Mouse (Mus musculus): ENCODE data around the gene S100pbp. TPM values are rescaled to one million over a fixed set of nuclear protein-coding genes. Genes with fewer than 3 reads are reported as not detected.

S100pbp gene
- total RNA-seq, 2 experiments from 2014 or later, result 32.5 to 35.2 TPM

DNA sequence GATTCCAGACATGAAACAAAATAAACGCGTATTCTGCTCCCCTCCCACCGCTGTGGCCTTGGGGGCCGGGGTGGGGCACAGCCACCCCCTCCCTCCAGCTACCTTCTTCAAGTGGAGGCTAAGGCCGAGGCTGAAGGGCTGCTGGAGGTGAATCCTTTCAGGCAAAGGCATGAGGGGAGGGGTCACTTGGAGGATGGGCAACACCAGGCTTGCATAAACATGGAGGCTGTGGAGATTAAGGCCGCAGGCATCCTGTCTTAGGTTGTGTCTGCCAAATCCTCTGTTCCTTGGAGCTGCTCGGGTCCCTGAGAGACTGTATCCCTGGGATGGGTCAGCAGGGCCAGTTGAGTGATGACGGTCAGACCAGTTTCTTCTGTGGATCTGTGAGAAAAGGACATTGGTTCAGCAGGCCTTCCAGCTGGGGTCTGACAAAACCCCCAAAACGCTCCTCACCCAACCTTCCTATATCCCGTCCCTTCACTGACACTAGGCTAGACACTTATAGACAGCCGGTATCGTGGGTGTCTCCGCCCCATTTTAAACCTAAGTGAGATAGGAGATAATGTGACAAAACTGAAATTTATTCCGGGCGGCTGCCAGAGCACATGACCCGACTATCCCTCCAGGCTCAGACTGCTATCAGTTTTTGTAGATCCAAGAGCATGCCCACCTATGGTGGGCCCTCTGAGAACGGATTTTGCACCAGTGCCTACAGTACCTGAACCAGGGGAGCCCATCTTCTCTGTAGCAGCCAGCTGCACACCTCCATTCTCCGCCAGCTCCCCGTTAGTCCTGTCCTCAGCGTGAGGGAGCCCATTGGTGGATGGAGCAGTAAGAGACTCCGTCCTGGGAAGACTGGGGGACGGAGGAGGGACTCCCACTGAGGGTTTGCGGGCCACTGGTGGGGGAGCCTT lies 31.8 kb upstream of the S100pbp start:
- no peak for DNase-seq (ENCODE audit: extremely low spot score in 1 of 2, low spot score in 1 of 2)

DNA sequence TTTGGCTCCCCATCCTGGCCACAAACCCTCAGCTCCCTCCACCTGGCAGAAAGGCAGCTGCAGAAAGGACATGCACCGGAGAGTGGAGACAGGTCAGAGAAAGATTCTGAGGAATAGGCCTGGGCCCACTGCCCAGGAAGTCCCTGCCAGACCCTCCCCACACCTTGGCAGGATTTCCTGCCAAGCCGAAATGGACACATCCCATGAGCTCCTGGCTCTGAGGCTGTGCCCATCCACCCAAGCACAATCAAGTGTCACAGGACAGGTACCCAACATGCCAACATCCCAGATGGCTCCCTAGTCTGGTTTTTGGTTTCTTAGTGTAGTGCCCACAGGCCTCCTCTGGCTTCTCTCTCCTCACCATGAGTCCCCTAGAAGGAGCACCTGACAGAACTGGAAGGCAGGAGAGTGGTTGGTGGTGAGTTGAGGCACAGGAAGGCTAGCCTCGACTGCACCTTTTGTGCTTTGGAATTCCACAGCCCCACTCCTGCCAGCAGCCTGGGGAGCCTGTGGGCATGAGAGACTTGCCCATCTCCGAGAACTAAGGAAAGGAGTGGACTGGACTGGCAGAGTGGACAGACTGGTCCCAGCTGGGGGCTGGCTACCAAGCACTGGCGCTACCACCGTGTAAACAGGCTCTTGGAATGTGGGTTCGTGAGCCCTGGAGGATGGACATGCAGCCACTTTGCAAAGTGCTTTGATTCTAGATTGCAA lies 31.0 kb upstream of the S100pbp start:
- no peak for DNase-seq (ENCODE audit: extremely low spot score in 1 of 2, low spot score in 1 of 2)

DNA sequence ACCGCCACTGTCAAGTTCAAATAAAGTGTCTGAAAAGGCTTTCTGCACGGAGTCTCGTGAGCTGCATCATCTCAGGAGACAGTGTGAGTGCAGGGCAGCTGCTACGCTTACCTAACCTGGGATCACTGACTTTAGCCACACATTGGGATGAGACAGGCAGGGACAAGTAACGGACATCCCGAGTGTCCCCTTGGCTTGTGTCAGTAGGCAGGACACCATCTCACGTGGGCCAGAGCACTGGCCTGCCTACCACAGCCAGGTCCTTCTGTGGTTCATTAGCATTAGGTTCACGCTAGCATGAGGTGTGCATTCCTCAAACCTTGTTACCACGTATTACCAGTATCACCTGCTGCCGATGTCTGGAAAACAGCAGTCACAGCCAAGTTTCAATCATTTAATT lies 29.7 kb upstream of the S100pbp start:
- DNase-seq (ENCODE audit: extremely low spot score in 1 of 2, low spot score in 1 of 2), result no peak

DNA sequence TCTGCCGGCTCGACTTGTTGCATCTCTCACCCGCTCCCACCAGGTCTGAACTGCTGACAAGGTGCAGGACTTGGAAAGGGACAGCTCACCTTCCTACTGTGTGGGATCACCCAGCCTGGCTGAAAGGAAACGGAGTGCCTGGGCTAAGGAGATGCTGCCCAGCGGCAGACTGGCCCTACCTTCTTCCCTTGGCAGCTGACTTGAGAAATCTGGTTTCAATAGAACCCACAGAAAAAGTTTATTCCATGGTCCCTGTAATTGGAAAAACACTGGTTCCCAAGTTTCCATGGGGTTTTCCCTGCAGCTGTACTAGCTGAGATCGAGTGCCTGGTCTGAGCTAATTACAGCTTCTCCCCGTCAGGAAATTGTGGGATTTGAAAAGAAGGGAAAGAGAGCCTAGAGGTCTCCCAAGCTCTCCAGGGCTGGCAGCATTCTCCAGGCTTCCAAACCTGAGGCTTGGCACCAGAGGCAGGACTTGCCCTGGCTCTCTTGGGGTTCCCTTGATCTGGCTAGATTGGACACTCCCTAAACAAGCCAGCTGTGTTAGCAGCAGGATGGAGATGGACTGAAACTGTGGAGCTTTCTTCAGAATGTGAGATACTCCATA lies 29.1 kb upstream of the S100pbp start:
- no peak for DNase-seq (ENCODE audit: extremely low spot score in 1 of 2, low spot score in 1 of 2)

DNA sequence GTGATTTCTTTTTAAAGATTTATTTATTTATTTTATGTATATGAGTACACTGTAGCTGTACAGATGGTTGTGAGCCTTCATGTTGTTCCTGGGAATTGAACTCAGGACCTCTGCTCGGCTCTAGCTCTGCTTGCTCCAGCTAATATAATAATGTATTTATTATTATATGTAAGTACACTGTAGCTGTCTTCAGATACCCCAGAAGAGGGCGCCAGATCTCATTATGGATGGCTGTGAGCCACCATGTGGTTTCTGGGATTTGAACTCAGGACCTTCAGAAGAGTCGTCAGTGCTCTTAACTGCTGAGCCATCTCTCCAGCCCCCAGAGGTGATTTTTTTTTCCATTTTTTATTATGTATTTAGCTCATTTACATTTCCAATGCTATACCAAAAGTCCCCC lies 23.0 kb upstream of the S100pbp start:
- peak in 1 of 2 experiments; percentile 28 for DNase-seq (ENCODE audit: extremely low spot score in 1 of 2, low spot score in 1 of 2)

DNA sequence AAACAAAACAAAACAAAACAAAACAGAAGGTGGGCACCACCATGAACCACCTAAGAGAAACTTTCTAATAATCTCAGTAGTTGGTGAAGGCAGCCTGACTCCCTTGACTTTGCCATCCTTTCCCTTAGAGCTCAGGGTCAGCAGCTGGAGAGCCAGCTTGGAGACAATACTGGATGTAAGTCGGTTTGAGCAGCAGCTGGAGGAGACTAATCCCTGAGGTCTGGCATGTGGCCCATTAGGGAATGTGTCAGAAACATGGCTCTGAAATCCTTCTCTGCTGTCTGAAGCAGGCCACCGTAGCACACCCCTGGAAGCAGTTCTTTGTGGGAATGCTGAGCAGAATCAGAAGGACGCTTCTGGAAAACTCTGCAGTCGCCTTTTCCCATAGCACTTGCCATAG lies 21.9 kb upstream of the S100pbp start:
- DNase-seq (ENCODE audit: extremely low spot score in 1 of 2, low spot score in 1 of 2), result no peak

DNA sequence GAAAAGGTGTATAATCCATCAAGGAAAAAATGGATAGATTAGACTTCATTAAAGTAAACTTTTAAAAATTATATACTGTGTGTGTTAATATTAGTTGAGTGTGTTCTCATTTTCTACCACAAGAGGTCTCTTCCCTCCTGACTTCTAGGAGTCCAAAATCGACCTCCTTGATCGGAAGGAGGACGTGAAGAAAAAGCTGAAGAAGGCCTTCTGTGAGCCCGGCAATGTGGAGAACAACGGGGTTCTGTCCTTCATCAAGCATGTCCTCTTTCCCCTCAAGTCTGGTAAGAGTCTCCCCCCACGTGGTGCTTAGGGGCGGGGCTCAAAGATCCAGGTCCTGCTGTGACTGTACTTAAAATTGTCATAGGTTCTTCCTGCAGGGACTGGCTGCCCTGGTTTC lies 20.0 kb upstream of the S100pbp start:
- DNase-seq (ENCODE audit: extremely low spot score in 1 of 2, low spot score in 1 of 2), result no peak

DNA sequence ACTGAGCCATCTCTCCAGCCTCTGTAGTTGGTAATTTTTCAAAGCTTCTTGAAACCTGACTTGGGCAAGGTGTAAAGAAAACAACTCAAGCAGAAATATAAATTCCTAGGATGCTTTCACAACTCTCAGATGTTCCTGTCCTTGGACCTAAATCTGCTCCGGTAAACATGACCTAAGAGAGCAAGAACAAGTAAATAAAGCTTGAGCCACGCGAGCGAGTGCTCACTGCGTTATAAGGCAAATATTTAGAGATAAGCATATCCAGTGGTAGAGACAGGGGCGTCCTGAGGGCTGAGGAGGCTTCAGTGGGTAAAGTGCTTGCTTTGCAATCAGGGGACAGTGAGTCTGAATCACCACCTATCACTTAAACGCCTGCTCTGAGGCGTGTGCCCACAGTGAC lies 17.3 kb upstream of the S100pbp start:
- DNase-seq (ENCODE audit: extremely low spot score in 1 of 2, low spot score in 1 of 2), result no peak

DNA sequence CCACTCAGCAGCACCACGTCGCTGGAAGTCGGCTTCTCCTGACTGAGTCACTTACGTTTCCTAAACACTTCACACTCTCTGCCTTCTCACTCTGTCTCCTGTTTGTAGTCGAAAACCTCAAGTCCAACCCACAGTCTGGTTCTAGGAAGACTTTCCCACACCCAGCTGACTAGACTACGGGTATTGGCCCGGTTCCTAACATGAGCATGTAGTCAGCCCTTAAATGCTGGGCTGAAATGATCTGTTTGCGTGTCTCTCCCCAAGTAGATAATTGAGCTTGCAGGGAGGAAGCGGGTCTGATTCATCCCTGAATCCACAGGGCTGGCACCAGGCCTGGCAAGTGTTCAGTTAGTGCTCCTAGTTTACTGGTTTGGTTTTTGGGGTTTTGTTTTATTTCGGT lies 15.1 kb upstream of the S100pbp start:
- no peak for DNase-seq (ENCODE audit: extremely low spot score in 1 of 2, low spot score in 1 of 2)

DNA sequence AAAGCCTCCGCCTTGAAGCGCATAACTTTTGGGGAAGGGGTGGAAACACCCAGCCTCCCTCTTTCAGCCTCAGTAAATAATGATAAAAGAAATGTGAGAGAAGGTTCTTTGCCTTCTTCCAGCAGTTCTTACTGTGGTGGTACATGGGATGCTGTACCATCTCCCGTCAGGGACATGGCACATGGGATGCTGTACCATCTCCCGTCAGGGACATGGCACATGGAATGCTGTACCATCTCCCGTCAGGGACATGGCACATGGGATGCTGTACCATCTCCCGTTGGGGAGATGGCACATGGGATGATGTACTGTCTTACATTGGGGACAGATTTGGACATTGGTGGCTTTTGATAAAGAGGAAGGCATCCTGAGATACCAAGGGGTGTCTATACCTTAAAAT lies 8.0 kb upstream of the S100pbp start:
- DNase-seq (ENCODE audit: extremely low spot score in 1 of 2, low spot score in 1 of 2), result no peak

DNA sequence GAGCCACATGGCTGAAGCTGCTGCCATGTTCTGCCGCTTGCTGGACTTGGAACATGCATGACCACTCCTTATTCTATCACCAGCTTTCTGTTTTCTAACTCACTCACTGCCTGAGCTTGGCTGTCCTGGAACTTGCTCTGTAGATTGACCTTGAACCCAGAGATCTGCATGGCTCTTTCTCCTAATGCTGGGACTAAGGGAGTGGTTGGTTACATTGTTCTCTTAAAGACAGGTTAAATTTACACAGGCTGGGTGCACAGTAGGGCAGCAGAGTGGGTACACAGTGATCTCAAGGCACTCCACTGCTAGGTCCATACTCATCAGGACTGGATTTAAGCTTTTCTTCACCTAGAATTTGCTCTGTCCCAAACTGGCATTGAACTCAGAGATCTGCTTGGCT lies 4.8 kb upstream of the S100pbp start:
- no peak for DNase-seq (ENCODE audit: extremely low spot score in 1 of 2, low spot score in 1 of 2)

DNA sequence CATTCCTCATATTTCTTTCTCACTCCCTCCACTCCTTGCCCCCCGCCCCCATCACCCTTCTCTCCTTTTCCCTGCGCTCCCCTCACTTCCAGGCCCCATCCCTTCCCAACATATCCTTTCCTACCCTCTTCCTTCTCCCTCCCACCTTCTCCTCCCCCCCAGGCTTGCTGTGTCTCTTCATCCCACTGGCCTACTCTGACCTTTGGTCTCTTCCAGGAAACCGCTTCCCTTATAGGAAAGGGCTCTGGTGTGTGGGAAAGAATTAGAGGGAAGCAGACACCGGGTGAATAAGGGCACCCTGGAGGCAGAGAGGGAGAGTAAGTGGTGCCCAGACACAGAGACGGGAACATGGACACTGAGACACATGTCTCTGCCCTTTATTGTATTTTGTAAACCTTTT lies 2.2 kb upstream of the S100pbp start:
- no peak for DNase-seq (ENCODE audit: extremely low spot score in 1 of 2, low spot score in 1 of 2)

DNA sequence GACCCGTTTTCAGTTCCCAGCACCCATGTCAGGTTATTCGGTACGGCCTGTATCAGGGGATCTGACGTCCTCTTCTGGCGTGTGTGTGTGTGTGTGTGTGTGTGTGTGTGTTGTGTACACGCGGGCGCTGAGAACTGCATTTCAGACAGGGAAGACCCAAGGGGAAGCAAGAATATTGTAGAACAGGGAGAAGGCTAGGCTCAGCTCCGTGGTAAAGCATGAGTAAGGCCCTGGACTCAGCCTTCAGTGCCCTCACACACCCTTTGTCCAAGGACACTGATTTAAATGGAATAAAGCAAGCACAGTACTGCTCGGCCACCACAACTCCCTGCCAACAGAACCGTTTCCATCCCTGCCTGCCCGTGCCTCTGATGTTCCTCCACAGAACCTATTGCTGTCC lies 1.0 kb upstream of the S100pbp start:
- DNase-seq (ENCODE audit: extremely low spot score in 1 of 2, low spot score in 1 of 2), result peak in 1 of 2 experiments; percentile 11

DNA sequence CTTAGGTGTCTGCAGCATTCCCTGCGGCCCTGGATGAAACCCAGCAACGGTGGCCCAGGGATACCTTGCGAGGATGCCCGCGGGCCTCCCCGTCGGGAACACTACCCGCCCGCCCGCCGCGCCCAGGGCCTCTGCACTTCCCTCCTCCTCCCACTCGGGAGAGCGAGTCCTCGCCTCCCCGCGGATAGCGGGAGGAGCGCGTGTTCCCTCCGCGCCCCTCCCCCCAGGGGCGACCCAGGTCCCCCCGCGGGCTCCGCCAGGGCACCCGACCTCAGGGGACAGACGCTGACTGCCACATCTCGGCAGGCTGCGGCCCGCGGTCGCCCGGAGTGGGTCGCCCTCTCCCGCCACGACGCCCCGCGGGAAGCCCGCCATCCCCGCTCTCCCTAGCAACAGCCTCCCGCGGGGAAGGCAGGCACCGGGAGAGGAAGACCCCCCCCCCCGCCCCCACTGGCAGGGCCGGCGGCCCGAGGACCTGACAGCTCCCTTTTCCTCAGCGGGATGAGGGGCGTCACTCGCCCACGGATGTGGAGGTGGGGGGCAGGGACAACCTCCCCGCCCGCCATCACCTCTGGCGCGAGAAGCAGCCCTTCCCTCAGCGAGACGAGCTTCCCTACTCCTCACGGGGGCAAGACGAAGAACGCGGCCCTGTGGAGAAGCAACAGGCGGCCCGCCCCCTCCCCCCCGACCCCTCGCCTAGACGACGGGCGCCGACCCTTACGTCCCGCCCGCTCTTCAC lies 555 bp downstream of the S100pbp start:
- DNase-seq (ENCODE audit: extremely low spot score in 1 of 2, low spot score in 1 of 2), result peak; percentile 48 to 60

DNA sequence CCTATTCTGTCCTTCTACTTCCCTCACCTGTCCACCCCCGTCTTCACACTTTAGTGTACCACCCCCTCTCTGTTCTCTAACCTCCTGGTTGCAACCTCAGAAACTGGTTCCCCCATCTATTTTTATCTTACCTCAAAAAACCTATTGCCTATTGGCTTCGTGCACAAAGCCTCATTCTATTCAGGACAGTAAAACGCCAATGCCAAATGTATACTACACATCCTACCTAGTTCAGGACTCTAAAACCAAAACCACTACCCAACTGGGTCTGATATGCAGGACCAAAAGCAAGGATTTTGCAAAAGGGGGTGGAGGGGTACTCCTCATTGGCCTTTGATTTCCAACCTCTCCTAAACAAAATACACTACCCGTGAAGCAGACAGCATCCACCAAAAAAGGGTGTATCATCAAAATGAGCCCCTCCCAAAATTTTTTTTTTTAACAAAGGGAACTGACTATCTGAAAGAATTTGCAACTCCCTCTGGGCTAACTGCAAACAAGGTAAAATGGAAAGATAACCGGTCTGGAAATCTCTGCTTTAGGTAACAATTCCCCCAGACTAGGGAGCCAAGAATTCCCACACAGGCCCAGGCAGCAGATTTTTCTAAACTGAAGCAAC lies 1.4 kb downstream of the S100pbp start:
- DNase-seq (ENCODE audit: extremely low spot score in 1 of 2, low spot score in 1 of 2), result no peak

DNA sequence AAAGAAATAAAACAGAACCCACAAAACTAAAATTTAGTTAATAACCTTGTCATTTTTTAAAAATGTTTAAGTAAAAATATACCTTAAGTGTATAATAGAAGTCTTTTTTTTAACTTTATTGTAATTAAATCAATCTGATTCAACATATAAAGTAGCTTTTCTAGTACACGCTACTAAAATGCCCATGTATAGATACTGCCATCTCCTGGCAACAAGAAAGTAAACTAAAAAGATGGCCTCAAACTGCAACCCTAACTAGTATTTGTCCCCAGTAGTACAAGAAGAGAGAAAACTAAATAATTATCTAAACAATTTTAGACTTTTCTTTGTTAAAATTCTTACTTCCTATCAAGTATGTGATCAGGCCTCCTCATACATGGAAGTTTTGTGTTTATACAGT lies 10.0 kb downstream of the S100pbp start:
- no peak for DNase-seq (ENCODE audit: extremely low spot score in 1 of 2, low spot score in 1 of 2)

DNA sequence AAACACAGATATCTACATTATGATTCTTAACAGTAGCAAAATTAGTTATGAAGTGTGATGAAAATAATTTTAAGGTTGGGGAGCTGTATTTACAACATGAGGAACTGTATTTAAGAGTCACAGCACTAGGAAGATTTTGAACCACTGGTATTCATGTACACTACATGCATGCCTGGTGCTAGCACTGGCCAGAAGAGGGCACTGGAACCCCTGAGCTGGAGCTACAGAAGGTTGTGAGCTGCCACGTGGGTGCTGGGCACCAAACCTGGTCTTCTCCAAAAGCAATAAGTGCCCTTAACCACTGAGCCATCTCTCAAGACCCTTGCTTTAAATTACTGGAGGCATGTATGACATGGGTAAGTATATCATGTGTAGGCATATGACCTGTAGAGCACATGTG lies 17.0 kb downstream of the S100pbp start:
- DNase-seq (ENCODE audit: extremely low spot score in 1 of 2, low spot score in 1 of 2), result no peak

DNA sequence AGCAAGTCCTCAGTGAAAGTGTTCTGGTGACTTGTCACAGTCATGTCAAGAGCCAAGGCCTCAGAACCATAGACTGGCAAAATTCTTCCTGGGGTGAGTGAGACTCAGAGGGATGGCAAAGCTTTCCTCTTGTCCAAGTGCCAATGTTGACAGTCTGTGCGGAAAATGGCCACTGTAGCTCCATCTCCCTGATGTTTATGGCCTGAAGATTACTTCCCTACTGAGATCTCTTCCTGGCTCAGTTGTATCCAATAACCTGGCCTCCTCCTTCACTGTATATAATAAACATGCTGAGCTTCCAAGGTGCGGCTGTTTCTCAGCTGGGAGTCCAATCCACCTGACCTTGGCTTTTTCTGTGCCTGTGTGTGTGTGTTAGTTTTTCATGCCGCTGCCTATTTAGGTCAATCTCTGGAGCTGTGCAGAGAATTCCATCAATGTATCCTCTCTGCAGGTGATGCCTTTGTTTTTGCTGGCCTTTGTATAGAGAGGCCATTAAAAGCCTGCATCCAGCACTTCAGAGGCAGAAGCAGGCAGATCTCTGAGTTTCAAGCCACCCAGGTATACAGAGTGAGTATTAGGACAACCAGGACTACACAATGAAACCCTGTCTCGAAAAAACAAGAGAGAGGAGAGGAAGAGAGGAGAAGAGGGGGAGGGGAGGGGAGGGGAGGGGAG lies 27.8 kb downstream of the S100pbp start:
- DNase-seq (ENCODE audit: extremely low spot score in 1 of 2, low spot score in 1 of 2), result no peak

DNA sequence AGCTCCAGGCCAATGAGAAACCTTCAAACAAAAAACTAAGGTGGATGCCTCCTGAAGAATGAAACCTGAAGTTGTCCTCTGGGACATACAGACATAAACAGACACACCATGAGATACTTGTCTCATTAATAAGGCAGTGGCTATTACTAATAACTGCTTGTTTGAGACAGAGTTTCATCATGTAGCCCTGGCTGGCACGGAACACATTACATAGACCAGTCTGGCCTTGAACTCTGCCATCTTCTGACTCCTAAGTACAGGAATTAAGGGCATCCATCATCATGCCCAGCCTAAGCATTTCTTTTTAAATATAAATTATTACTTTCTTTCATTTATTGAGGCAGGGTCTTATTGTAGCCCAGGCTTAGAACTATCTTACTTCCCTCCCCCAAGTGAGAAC lies 28.5 kb downstream of the S100pbp start:
- DNase-seq (ENCODE audit: extremely low spot score in 1 of 2, low spot score in 1 of 2), result no peak

DNA sequence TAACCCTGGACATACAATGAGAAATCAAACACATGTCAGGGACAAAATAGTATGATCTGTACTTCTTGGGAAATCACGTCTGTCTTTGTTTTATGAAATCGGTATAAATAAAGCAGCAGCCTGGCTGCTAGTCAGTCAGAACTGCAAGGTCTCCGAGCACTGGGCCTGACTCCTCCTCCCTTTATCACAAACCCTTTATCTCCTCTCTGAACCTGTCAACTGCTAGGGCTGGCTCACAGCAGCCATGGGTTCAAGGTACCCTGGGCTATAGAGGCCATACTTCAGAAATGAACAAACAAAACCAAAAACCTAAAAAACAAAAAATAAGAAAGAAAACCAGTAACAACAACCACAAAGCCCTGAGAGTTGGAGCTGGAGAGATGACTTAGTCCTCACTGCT lies 31.0 kb downstream of the S100pbp start:
- no peak for DNase-seq (ENCODE audit: extremely low spot score in 1 of 2, low spot score in 1 of 2)
